Mouse (Mus musculus) induced T-regulatory cell, adult 2 months (primary cell): ENCODE measurements around the gene Galt.
A peak's percentile ranks its signal among the peaks of the same experiment; 100 is the strongest.

Experiments
- DNase-seq: peaks from one replicate; pipeline ENCODE4 v3.0.0-alpha.2; 2012; ENCODE audit warnings: low read depth

Gene Galt

DNA sequence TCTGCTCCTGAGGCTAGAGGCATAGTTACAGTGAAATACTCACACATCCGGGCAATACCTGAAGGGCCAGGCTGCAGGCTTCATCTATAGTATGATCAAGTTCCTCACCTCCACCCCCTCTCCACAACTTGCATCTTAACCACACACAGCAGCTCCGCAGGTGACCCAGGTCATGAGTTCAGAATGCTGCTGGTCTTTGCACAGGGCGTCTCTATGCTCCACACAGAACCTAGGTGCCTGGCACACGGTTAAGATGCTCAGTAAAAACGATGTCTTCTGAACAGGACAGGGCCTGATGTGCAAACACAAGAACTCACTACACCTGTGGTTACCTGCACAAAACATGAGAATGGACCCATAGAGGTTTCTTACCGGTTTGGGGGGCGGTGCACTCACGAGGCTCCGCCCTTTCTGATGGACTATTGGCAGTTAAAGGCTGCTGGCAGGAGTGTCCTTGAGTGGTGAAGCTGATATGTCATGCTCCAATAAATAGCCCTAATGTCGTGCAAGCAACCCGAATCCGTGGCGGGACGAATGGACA, at the start of gene Galt:
TSS of gene Galt (plus strand) at position 432 of the 541 bp plus-strand sequence.
- no peak for DNase-seq

DNA sequence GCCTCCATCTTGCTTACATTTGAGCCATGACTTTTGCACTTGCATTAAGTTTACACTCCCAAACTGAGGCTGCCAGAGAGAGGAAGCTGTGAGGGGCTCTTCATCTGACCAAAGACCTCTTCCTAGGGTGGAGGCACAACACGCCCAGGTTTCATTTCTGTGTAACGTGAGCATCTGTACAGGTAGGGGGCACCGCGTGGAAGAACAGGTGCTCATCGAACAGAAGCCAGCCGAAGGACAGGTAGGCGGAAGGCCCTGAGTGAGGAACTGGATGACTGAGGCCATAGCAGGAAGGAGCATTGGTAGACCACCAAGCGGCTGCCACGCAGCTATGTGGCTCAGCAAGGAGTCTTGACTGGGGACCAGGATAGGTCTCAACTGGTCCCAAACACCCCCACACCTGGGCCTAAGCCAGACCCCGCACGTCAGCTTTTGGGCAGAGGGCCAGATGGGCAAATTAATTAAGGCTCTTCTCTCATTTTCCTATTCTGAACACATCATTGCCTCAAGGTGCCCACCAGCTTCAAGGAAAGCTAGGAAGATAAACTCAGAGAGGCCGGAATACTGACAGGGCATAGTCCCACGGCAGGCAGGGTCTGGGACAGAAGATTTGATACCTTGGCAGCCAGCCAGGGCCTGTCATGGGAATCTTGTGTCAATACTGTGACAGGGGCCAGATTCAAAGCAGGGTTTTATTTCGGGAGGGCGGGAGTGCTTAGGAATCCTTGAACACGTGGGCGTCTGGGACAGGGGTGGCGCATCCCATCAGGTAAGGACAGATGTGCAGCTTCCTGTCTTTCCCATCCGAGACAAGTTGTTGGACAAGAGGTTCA, 48.9 kb upstream of the Galt start:
- no peak for DNase-seq

DNA sequence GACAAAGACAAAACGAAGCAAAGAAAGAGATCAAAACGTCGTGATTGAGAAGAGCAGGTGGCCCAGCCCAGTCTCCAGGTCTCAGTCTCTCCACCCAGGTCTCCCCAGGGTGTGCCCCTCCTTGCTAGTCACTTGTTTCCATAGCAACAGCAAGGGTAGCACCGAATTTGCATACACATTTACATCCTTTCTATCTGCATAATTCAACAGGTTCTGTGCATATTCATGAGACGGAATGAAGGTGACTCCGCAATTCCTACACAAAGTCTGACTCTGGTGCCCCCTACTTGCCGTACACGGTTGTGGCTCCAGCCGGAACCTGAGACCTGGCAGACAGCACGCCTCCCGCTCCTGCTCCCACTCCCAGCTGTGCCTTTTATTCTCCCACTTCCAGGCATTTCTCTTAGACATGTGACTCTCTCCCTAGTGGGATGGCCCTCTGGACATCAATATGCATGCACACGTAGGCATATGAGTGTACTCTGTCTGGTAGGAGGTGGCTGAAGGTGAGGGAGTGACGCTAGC, 48.0 kb upstream of the Galt start:
- DNase-seq = peak; percentile 72

DNA sequence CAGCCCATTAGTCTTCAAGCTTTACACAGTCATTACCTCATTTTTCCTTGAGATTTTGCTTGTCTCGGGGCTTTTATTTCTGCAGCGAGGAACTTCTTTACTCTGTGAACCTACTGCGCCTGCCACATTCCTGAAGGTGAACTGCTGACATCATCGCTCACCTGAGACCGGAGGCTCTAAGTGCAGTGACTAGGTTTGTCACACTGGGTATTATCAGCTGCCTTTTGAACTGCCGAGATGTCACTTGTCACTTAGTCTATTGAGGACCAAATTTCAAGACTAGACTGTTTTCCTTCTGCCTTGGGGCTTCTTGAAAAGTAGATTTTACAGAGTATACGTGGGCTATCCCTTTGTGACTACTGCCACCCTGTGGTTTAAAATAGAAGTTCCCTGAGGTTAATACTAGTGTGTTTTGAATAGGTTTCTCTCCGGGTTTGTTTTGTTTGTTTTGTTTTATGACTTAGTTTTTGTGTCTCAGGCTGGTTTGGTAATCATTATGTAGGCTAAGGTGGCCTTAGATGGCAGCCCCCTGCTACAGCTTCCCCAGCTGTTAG, 46.8 kb upstream of the Galt start:
- peak; percentile 81 for DNase-seq

DNA sequence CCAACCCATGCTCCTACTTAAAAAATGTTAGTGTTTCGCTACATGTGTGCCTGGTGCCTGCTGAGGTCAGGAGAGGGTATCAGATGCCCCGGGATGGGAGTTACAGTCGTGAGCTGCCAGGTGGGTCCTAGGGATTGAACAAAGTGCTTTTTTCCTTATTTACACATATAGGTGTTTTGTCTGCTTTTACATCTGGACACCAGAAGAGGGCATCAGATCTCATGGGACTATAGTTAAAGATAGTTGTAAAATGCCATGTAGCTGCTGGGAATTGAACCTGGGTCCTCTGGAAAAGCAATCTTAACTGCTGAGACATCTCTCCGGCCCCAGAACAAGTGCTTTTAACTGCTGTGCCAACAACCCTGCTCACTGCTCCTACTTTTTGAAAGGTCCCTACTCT, 44.8 kb upstream of the Galt start:
- DNase-seq = no peak

DNA sequence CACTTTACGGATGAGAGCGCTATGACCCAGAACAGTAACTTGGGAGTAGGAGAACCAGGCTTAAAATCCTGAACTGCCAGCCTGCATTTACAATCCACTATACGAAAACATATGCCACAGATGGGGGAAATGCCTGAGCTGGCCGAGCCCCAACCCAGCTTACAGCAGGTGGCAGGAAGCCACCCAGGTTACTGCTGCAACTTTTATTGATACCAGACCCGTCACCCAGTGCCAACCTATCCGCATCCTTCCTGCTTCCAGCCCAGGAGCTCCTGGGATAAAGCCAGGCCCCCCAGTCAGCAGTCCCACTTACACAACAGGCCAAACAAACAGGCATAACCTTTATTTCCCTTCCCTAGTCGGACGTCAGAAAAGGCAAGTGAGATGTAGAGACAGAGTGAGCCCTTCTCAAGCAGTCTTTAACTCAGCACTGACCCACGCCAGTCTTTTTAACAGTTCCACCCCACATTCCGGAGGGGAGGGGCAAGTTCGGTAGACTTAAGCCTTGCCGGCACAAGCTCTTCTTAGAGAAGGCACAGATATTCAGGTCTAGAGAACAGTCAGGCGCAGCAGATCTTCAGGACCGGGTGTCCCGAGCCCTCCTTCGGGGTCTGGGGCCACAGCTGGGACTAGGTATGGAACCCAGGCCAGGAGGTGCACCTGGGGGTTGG, 43.2 kb upstream of the Galt start:
- DNase-seq = no peak

DNA sequence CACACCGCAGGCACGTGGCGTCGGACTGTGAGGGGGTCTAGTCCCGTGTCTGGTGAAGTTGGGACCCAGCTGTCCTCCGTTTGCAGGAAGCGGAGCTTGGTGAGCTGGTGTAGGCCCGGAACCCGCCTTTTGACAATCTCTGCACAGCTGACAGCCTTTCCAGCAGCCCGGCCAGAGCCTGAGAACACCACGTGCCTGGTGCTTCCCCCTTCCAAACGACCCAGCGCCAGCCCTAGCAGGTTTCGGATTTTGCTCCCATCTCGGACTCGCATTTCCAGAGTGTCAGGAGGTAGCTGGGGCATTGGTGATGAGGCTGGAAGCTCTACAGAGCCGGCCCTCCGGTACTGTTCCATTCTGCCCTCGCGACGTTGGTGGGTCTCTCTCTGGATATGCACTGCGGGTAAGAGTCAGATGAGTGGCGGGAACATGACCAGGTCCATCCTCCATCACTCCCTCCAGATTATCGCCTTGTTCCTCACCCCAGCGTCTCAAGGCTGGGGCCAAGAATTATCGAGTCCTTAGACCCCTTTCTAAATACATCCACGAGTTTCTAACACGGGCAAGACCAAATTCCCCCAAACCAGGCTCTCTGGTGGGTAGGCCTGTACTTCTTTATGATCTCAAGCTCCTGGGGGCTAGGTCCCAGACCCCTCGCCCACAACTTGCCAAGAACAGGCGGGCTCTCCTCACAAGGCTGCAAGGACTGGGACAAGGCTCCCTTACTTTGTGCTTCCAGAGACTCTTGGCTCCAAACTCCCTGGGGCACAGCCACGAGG, 42.4 kb upstream of the Galt start:
- DNase-seq = no peak

DNA sequence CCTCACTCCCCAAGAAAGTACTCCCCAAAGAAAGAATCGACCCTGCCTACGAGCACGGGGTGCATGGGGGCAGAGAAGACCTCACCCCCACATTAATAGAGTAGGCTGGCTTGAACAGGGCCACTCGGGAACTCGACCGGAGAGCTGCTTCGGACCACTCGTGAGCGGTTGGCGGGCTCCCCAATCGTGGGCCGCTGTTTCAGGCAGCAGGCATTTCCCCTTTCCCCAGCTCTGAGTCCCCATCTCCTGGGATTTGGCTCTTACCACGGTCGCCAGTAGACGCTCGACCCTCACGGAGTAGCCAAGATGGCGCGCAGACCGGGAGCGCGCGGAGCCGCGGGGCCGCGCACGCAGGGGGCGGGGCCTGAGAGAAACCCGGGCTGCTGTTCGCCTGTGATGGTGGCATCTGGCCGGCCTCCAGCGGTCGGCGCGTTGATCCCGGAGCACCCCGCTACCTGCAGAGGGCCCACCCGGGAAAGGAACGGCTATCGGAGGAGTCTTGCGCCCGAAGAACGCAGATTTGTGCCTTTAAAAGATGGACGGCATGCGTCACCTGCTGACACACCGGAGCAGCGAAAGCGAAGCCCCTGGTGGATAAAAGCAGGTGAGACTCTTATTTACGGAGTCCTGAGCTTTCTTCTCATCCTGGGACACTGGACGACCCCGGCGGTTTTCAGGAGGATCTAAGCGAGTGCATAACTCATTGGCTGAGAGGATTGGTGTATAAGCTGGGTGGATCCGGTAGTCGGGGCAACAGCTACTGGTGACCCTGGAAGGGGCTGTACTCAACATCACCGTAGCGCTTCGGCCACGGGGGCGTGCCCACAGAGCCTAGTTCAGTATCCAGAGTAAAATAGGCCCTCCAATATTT, 41.6 kb upstream of the Galt start, which contains the start of gene Rpp25l:
TSS of gene Rpp25l (minus strand) at position 338 of the 871 bp plus-strand sequence.
- peak; percentile 92 for DNase-seq

DNA sequence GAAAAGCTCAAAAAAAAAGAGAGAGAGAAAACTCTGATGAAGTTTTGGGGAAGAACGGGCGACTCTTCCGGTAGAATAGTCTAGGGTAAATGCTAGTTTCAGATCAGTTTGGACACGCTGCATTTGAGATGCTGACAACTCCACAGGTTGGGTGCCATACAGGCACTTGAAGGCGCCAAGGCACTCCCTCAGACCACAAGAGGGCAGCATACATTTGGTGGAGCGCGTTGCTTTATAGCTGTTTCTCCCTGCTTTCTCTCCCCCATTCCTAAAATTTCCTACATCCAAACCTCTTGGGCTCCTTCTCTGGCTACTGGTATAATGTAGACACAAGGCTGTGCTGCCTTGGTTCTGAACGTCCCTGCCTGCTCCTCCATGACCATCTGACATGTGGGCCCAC, 40.8 kb upstream of the Galt start:
- DNase-seq = peak; percentile 81

DNA sequence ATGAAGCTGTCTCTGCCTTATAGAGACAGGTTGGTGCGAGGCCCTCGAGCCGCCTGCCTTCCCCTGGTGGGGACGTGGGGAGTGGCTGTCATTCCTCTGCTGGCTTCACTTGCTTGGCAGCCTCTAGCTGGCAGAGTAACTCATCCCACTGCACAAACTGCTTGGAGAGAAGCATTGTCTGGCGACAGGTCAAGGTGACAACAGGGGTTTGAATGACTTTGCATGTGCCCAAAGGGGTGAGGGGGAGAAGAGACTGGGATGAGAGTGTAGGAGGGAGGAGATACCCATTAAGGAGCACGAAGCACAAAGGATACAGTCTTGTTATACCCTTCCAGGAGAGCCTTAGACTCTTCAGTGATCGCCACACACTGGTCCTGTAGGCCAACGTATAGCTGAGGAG, 39.9 kb upstream of the Galt start:
- DNase-seq = no peak

DNA sequence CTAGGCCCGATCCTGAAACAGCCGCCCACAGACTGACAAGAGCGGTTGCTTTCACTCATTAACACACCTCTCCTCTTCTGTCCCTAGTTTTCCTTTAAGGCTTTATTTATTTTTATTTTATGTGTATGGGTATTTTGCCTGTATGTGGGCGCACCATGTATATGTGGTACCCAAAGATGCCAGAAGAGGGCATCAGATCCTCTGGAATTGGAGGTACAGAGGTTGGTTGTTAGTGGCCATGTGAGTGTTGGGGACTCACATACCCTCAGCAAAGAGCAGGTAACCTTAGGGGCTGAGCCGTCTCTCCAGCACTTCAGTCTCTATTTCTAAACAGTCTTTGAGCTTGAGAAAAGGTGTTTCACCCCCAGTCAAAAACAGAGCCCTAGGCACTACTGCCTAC, 39.4 kb upstream of the Galt start:
- DNase-seq = peak; percentile 74

DNA sequence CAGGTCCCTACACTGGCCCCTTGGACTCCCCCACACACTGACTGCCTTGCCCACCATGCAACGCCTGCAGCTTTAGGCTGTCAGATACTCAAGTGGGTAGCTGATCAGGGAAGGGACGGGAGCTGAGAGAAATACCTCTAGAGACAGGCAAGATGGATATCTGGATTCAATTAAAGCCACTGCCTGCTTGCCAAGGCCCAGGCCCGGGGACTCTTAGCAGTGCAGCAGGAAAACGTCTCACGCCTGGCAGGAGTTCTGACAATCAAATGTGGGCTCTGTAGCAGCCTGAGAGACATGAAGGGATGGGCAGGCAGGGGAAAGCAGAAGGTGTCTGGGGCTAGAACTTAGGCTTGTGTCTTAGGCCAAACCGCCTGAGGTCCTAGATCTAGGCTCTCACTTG, 38.2 kb upstream of the Galt start:
- DNase-seq = no peak

DNA sequence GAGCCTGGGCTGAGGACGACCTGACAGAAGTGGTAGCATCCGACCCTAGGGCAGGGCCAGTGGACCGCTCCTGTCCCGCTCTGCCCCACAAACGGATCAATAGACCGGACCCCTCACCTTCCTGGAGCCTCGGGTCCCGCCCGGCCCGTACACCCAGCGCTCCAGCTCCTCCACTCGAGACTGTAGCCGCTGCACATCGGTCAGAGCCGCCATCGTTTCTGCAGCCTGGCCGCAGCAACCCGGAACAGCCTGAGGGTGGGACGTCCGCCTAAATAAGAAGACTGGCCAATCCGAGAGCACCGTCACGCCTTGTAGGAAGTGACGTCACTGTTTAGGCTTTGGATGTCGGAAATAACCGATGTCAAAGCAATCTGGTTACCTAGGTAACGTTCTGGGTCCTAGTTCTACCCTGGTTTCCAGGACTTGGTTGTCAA, 32.1 kb upstream of the Galt start, which contains the start of gene Dctn3:
TSS of gene Dctn3 (minus strand) at position 253 of the 434 bp plus-strand sequence.
- peak; percentile 96 for DNase-seq

DNA sequence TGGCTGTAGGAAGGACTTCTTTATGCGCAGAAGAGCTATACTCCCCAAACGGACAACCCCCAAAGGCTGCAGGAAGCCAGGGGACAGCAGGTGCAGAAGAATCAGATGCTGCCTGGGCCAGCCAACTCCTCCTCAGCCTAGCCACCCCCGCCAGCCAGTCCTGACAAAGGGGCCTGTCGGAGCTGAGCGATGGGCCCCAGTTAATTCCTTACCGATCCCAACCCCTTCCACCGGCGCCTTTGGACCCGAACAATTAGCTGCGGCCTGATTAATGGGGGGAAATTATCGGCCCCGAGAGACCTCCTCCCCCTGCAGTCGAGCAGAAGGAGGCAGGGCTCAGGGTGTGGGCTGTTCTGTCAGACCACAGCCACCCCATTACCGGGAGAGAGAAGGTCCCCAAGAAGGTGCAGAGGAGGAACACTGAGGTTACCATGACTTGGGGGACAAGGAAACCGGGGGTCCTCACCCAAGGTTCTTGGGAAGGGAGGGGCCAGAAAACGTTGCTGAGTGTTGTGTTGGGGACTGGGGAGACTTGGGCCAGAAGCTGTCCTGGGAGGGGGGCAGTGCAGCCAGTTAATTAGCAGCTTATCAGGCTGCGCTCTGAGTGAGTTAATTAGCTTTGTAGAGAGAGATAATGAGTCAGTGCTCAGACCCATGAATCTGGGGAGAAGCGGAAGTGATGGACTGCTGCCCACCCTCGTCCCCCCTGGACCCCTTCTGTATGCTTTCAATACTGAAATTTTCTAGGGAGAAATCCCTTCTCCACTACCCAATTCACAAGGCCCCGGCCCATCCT, 28.0 kb upstream of the Galt start:
- no peak for DNase-seq

DNA sequence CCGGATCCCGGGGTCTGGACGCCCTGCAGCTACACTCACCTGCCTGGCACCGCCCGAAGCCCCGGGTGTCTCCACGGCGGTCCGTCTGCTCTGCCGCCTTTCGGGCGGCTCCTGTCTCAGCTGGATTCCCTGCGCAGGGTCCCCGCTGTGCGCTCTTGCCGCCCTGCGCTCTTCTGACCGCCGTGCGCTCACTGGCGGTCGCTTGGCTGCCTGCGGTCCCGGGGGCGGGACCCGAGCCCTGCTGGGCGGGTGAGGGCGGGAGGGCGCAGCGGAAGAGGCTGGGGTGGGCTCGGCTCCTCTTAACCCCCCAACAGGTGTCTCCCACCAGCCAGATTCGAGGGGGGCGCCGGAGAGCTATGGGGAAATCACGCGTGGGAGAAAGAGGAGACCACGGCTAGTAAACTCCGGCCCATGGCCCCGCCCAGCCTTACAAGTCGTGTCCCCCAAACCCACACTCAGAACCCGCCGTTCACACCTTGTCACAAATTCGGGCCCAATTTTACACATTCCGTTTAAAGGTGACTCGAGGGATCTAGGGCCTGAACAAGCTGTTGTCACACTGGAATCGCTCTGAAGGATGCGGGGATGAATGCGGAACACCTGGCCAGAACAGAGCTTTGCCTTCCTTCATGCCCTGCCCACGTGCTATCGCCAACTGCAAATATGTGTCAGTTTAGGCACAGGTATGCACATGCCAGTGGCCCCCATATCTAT, 23.8 kb upstream of the Galt start, which contains the start of gene Arid3c:
TSS of gene Arid3c (minus strand) at position 91 of the 714 bp plus-strand sequence.
- peak; percentile 49 for DNase-seq

DNA sequence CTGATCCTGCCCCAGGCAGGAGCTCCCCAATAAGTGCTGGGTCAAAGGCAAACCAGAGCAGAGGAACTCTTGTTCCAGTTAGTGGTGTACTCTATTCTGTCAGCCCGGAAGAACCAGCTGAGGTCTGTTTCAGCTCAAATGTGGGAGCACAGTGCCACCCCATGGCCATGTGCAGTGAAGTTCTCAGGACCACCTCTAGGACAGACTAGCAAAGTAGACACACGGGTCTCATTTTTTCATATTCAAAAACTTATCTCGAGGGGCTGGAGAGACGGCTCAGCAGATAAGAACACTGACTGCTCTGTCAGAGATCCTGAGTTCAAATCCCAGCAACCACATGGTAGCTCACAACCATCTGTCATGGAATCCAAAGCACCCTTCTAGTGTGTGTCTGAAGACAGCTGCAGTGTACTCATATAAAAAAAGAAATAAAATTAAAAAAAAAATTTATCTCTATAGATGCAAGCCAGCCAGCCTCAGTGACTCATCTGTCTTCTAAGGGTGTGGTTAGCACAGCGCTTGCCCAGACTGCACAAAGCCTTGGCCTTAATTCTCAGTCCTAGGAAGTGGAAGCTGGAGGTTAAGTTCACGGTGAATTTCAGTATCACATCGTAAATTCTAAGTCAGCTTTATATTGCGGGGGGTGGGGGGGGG, 17.3 kb upstream of the Galt start:
- DNase-seq = peak; percentile 88

DNA sequence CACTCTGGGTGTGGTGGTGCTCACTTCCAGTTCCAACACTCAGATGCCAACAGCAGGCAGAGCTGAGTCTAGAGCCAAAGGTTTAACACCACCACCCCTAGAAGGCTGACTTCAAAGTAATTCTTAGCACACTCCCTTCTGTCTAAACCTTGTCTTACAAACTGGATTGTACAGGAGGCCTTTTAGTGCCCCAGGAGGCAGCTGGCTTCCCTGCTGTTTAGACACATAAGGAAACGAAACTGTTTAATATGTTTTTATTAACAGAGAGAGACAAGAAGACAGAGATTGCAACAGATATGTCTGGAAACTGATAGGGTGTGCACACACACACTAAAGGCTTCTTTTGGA, 16.8 kb upstream of the Galt start:
- DNase-seq = no peak

DNA sequence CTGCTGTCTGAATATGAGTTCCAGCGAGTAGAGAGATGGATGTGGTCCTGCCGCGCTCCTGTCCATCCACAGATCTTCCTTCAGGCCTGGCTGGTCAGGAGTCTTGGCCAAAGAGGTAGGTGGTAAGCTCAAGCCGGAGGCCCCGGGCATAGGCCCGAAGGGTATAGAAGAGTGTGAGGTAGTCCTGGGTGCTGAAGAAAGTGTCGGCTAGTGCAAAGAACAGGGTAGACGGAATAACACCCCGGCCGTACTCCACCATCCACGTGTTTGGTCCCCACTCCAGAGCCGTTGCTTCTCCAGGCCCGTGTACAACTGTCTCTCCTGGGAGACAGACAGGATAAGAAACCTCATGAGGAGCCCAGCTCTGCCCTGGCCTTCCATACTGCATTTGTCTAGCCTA, 15.8 kb upstream of the Galt start:
- no peak for DNase-seq
